Mouse (Mus musculus) small intestine, adult 2 months (tissue): ENCODE results near the gene Glt28d2. TPM values are rescaled to one million over a fixed set of nuclear protein-coding genes. Genes with fewer than 3 reads are reported as not detected.

Experiments
- H3K27ac ChIP-seq: fragments of 200-500 bp; 2 replicates; pipeline ENCODE4 v1.5.1; 2012; ENCODE audit warnings: low read depth, low read length, control low read depth, inconsistent platforms; ENCODE audit not compliant: insufficient read depth
- H3K27me3 ChIP-seq: fragments of 200-500 bp; 2 replicates; pipeline ENCODE4 v1.6.1; 2012; ENCODE audit warnings: mild to moderate bottlenecking, moderate library complexity, low read length, inconsistent platforms; ENCODE audit not compliant: control insufficient read depth, insufficient read depth
- H3K36me3 ChIP-seq: fragments of 200-500 bp; 2 replicates; pipeline ENCODE4 v1.6.1; 2012; ENCODE audit warnings: mild to moderate bottlenecking, low read length, control low read depth, inconsistent platforms; ENCODE audit not compliant: control insufficient read depth, insufficient read depth
- H3K4me1 ChIP-seq: fragments of 200-500 bp; 2 replicates; pipeline ENCODE4 v1.6.1; 2012; ENCODE audit warnings: low read length, inconsistent platforms, mixed read lengths; ENCODE audit not compliant: control insufficient read depth, insufficient read depth, insufficient read length
- H3K4me3 ChIP-seq: fragments of 200-500 bp; 2 replicates; pipeline ENCODE4 v1.5.1; 2012; ENCODE audit warnings: low read depth, mild to moderate bottlenecking, control low read depth, inconsistent platforms, low read length, moderate library complexity
- CTCF ChIP-seq: fragments of 200-500 bp; IDR thresholded peaks from 2 replicates; pipeline ENCODE4 v1.5.1; 2012; ENCODE audit warnings: low read depth, mild to moderate bottlenecking, control low read depth, inconsistent platforms, low read length, moderate library complexity, mixed read lengths; ENCODE audit not compliant: insufficient replicate concordance, insufficient read length; ENCODE audit errors: extremely low read depth
- POLR2A ChIP-seq: fragments of 200-500 bp; IDR thresholded peaks from 2 replicates; pipeline ENCODE4 v1.6.1; 2012; ENCODE audit warnings: low read depth, mild to moderate bottlenecking, control low read depth, inconsistent platforms, low read length, moderate library complexity
- WGBS: fragments of 180-500 bp; shearing (Covaris S2); methylation state at CpG from one replicate; pipeline ENCODE4 v1.1.7; 2018; 5-methylcytosine and 5-hydroxymethylcytosine counted together
- polyA plus RNA-seq: library from polyadenylated mRNA; depleted of rRNA; stranded (reverse); fragments of >200 nt; gene quantifications from 2 replicates; pipeline ENCODE4 v1.2.3, GENCODE M21; 2012

The Glt28d2 gene
- polyA plus RNA-seq, 1 experiment: 2.7 TPM

DNA sequence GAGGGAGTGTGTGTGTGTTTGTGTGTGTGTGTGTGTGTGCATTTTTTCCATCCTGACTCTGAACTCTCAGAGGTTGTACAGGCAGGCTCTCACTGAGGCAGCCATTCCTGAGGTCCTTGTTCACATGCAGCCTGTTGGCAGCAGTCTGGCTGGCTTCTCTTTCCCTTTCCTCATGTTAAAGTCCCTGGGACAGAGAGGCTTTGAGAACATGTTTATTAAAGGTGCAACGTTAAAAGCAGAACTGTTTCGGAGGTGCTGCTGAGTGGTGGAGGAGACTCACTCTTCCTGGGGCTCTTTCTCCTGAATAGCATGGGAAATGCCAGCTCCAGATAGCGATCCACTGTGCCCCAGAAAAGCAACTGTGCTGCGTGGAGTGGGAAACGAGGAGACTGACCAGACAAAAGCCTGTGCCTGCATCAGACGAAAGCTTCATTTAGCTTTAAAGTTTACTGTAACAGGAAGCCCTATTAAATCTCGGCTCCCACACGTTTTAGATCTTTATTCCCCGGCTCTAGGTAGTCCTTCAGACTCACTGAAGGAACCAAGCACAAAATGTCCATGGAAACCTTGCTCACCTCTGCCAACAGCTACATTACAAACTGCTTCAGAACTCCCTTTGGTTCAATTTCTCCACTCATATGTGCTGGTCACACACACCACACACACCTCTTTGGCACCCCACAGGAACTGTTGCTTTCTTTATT is 45.0 kb downstream of the Glt28d2 start:
- TF ChIP-seq POLR2A (no peak), CTCF (no peak)
- Histone ChIP-seq H3K4me1 (no peaks in the 10 kb centered on the region), H3K4me3 (no peak overlapping the region), H3K36me3 (no peaks in the 10 kb centered on the region), H3K27ac (no peak overlapping the region), H3K27me3 (no peaks in the 10 kb centered on the region)
- 50% methylated on average over 9 of the region's 9 CpGs for WGBS

DNA sequence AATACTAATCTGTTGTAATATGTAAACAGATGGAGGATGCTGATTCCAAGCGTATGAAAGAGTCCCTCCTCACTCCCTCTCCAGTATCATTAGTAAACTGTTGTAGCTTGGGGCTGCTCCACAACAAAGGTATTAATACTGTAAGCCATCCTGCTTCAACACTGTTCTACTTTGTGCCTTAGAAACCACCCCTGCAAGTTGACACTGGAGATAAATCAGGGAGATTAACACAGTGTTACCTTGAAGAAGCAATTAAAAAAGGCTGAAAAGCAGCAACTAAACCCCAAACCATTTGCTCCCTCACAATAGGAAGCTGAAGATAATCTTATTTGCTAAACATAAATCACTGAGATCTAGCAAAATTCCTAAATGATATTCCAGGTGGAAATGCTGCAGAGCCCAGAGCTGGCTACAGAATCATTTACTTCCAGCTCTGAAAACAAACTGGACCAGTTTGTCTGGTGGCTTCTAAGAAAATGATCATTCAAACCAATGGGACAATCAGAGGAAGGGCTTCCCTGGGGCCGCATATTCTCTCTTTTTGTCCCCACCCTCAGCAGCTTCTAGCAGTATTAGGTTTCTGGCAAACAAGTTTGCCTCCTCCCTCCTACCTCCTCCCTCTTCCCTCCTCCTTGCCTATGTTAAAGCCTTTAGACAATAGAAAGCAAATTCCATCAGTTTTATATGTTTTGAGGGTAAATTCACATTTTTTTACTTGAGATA is 45.7 kb downstream of the Glt28d2 start:
- Histone ChIP-seq H3K36me3 (no peaks in the 10 kb centered on the region), H3K27ac (no peak overlapping the region), H3K4me1 (no peaks in the 10 kb centered on the region), H3K4me3 (no peak overlapping the region), H3K27me3 (no peaks in the 10 kb centered on the region)
- WGBS: 52% methylated on average over 2 of the region's 2 CpGs
- TF ChIP-seq POLR2A (no peak), CTCF (no peak)

DNA sequence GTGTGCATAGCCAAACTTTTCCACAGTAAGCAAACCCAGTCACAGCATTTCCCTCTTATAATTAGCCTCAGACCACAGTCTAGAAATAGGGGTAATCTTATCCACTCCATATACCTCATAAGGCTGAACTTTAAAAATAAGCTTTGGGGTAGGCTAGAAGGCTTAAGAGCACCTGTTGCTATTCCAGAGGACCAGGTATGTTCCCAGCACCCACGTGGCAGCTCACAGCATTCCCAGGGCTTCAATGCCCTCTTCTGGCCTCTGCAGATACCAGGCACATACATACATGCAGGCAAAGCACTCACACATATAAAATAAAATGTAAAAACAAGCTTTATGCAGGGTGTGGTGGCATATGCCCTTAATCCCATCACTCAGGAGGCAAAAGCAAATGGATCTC is 53.7 kb downstream of the Glt28d2 start:
- H3K4me1 ChIP-seq: no peaks in the 10 kb centered on the region
- no peaks in the 10 kb centered on the region for H3K36me3 ChIP-seq
- no peak overlapping the region for H3K27ac ChIP-seq
- TF ChIP-seq CTCF (no peak), POLR2A (no peak)
- H3K27me3 ChIP-seq: no peaks in the 10 kb centered on the region
- H3K4me3 ChIP-seq: no peak overlapping the region
- WGBS: 64% methylated on average over 1 of the region's 1 CpGs

DNA sequence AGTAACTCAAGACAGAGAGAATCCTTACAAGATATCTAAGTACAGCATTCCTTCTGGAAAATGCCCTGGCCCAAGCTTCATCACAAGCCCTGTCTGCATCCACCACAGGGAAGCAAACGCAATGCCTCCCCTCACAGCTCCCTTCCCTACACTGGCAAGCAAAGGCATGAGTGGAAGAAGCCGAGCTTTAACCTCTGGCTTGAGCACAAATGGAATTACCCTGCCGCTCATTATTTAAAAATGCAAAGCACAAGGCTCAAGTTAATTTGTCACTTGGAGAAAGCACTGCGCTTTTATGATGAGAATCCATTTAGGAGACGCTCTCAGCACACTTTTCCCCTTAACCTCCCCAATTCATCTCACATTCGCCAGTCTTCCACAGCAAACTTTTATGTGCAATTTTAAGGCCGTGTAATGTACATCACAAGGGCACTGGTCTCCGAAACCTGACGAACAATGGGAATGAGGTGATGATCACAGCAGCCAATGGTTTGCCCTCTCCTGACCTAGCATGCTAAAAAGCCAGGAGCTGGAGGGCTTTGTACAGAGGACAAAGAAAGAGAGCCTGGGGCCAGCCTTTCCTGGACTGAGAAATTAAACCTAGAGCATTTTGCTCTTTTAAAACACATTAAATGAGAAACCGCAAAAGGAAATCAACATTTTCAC is 54.7 kb downstream of the Glt28d2 start:
- WGBS: 90% methylated on average over 10 of the region's 10 CpGs
- Histone ChIP-seq H3K4me3 (no peak overlapping the region), H3K27me3 (no peaks in the 10 kb centered on the region), H3K36me3 (no peaks in the 10 kb centered on the region), H3K4me1 (no peaks in the 10 kb centered on the region), H3K27ac (no peak overlapping the region)
- TF ChIP-seq POLR2A (no peak), CTCF (no peak)

DNA sequence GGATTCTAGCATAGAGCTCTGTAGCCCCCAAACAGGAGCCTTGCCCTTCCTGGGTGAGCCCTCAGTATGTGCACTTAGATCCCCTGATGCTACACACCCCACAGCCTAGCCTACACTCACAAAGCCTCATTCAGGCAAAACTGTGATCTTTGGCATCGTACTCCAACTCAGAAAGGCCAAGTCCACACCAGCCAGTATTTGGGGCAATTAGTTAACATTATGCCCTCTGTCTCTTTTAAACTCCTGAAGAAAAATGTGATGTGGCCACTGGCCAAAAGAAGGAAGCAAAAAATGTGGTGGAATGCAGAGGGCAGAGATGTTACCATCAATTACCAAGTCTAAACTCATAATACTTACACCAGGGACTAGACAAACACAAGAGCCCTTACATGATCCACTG is 55.5 kb downstream of the Glt28d2 start:
- 76% methylated on average over 1 of the region's 1 CpGs for WGBS
- Histone ChIP-seq H3K27ac (no peak overlapping the region), H3K36me3 (no peaks in the 10 kb centered on the region), H3K4me3 (no peak overlapping the region), H3K27me3 (no peaks in the 10 kb centered on the region), H3K4me1 (no peaks in the 10 kb centered on the region)
- TF ChIP-seq CTCF: no peak
- TF ChIP-seq POLR2A: no peak

DNA sequence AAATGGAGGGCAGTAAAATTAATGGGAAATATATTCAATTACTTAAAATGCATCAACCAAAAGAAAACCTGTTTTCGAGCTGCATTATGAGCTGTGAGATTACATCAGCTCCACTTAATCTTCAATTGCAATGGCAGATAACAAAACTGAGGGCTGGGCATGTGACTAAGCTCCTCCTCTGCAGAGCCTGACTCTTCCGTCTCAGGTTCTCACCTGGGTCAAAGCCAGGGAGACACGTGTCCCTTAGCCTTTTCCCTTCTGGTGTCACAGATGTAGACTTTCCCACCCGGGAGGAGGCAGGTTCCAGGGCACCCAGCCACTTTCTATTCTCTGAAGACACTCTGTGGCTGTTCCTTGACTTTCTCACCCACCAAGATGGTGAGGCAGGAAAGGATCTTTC is 58.3 kb downstream of the Glt28d2 start:
- Histone ChIP-seq H3K36me3 (no peaks in the 10 kb centered on the region), H3K4me3 (no peak overlapping the region), H3K4me1 (no peaks in the 10 kb centered on the region), H3K27me3 (no peaks in the 10 kb centered on the region), H3K27ac (no peak overlapping the region)
- TF ChIP-seq POLR2A (no peak), CTCF (no peak)
- WGBS: 24% methylated on average over 4 of the region's 4 CpGs

GRCm38 (mm10) chr3:85827815-85828214 is 59.5 kb downstream of the Glt28d2 start:
- H3K4me3 ChIP-seq: no peak overlapping the region
- H3K27ac ChIP-seq: no peak overlapping the region
- no peaks in the 10 kb centered on the region for H3K27me3 ChIP-seq
- no peaks in the 10 kb centered on the region for H3K4me1 ChIP-seq
- TF ChIP-seq POLR2A (no peak), CTCF (no peak)
- no peaks in the 10 kb centered on the region for H3K36me3 ChIP-seq
- WGBS: 81% methylated on average over 6 of the region's 6 CpGs
